Mouse (Mus musculus) hindbrain, embryonic 15.5 days (tissue): Measurements from ENCODE around the gene Ippk. TPM values are rescaled to one million over a fixed set of nuclear protein-coding genes. Genes with fewer than 3 reads are reported as not detected.

Experiments
- ATAC-seq: fragments of 200-750 bp; cut with Nextera tagmentation; 2 replicates; pipeline ENCODE4 v1.8.0; 2017; ENCODE audit warnings: low read depth, moderate number of reproducible peaks, moderate TSS enrichment; ENCODE audit not compliant: low FRiP score
- H3K27ac ChIP-seq: fragments of 300-500 bp; sonication (generic); replicated peaks from 2 replicates; pipeline ENCODE4 v1.5.1; 2015; ENCODE audit warnings: mild to moderate bottlenecking, inconsistent platforms
- H3K27me3 ChIP-seq: fragments of 300-500 bp; sonication (generic); 2 replicates; pipeline ENCODE4 v1.6.1; 2015; ENCODE audit warnings: control low read depth, inconsistent platforms
- H3K36me3 ChIP-seq: fragments of 300-500 bp; sonication (generic); 2 replicates; pipeline ENCODE4 v1.6.1; 2015; ENCODE audit warnings: control low read depth, inconsistent platforms
- H3K4me1 ChIP-seq: fragments of 300-500 bp; sonication (generic); replicated peaks from 2 replicates; pipeline ENCODE4 v1.6.1; 2015; ENCODE audit warnings: control low read depth, inconsistent platforms
- H3K4me2 ChIP-seq: fragments of 300-500 bp; sonication (generic); 2 replicates; pipeline ENCODE4 v1.6.1; 2015; ENCODE audit warnings: moderate library complexity, mild to moderate bottlenecking, inconsistent platforms
- H3K4me3 ChIP-seq: fragments of 300-500 bp; sonication (generic); 2 replicates; pipeline ENCODE4 v1.5.1; 2015; ENCODE audit warnings: mild to moderate bottlenecking, inconsistent platforms
- H3K9ac ChIP-seq: fragments of 300-500 bp; sonication (generic); 2 replicates; pipeline ENCODE4 v1.6.1; 2015; ENCODE audit warnings: inconsistent platforms
- H3K9me3 ChIP-seq: fragments of 300-500 bp; sonication (generic); 2 replicates; pipeline ENCODE4 v1.6.1; 2016; ENCODE audit warnings: control low read depth, inconsistent platforms
- WGBS: fragments of 180-500 bp; shearing (Covaris S2); methylation state at CpG from one replicate; pipeline ENCODE4 v1.1.7; 2015; 5-methylcytosine and 5-hydroxymethylcytosine counted together
- polyA plus RNA-seq: library from polyadenylated mRNA; unstranded; fragments of >200 nt; fragmentation: Nextera tagmentation; extraction: Ambion mirVana; gene quantifications from 2 replicates; pipeline ENCODE4 v1.2.1, GENCODE M21; 2015

Ippk gene
- polyA plus RNA-seq, 1 experiment from 2014 or later, result 13.2 TPM

DNA sequence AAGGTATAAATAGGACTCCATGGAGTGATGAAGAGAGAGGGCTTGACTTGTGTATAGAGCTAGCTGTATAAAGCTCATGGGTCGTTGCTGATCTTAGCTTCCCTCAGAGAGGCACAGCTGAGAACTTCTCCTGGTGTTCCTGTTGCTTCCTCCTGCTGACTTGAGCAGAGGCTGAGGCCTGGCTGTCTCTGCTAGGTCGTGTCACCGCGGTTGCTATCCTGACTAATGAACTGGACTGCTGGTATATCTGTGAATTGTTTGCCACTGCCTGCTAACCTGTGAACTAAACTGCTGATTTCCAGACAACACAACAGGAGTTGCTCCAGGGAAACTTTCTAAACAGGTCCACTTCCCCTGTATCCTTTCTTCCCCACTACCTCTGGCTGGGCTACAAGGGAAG lies 49.3 kb downstream of the Ippk start:
- WGBS, result 93% methylated on average over 4 of the region's 4 CpGs
- no peak overlapping the region for H3K9ac ChIP-seq
- ATAC-seq, result no peak
- no peaks in the 10 kb centered on the region for H3K27me3 ChIP-seq
- H3K9me3 ChIP-seq, result no peaks in the 10 kb centered on the region
- H3K4me3 ChIP-seq, result no peak overlapping the region
- H3K27ac ChIP-seq, result no peak overlapping the region
- peaks cover 5% of the 10 kb centered on the region; the same call in 1 of the 2 replicates for H3K36me3 ChIP-seq
- no peaks in the 10 kb centered on the region for H3K4me1 ChIP-seq
- no peak overlapping the region for H3K4me2 ChIP-seq

DNA sequence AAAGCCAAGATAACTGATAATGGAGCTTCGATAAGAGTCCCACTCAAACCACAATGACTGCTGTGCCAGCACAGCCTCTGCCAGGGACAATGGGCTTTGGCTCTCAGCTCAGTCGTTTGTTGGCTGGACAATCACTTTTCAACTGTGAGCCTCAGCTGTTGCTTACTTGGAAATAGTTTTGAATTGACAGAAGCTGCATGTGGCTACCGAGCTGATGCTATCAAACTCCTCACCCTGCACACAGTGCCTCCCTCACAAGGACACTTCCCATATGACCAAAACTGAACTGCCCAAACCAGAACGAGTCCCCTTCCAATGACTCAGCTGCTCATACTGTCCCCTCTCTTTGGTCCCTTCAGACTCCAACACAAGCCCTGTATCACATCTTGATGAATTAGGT lies 49.8 kb downstream of the Ippk start:
- H3K4me1 ChIP-seq, result no peaks in the 10 kb centered on the region
- H3K27me3 ChIP-seq, result no peaks in the 10 kb centered on the region
- no peak overlapping the region for H3K4me2 ChIP-seq
- no peak overlapping the region for H3K27ac ChIP-seq
- 58% methylated on average over 4 of the region's 4 CpGs for WGBS
- H3K9me3 ChIP-seq, result no peaks in the 10 kb centered on the region
- no peak overlapping the region for H3K9ac ChIP-seq
- peaks cover 2% of the 10 kb centered on the region; the same call in 1 of the 2 replicates for H3K36me3 ChIP-seq
- no peak overlapping the region for H3K4me3 ChIP-seq
- ATAC-seq, result no peak

- Histone ChIP-seq H3K9ac (no peak overlapping the region), H3K36me3 (no peaks in the 10 kb centered on the region), H3K9me3 (no peaks in the 10 kb centered on the region), H3K27ac (no peak overlapping the region), H3K27me3 (no peaks in the 10 kb centered on the region), H3K4me3 (no peak overlapping the region), H3K4me1 (no peaks in the 10 kb centered on the region), H3K4me2 (no peak overlapping the region)
- ATAC-seq, result no peak
- 60% methylated on average over 4 of the region's 4 CpGs for WGBS
Measured at GRCm38 (mm10) chr13:49471981-49472675, 51.1 kb downstream of the Ippk start.

DNA sequence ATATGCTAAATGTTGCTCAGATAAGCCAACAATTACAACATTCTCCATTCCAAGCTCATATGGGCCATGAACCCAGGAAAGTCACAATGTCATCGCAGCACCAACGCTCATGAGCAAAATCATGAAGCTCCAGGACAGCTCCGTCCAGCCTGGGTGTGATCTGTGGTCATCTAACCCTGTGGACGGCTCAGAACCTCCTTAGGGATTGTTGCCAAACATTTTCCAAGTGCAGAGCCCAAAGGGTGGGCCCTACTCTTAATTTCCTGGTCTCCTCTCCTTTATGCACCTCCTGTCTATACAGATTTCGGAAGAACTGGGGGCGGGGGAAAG lies 51.6 kb downstream of the Ippk start:
- Histone ChIP-seq H3K9me3 (no peaks in the 10 kb centered on the region), H3K27ac (no peak overlapping the region), H3K4me1 (no peaks in the 10 kb centered on the region), H3K36me3 (no peaks in the 10 kb centered on the region), H3K4me2 (no peak overlapping the region), H3K9ac (no peak overlapping the region), H3K27me3 (no peaks in the 10 kb centered on the region), H3K4me3 (no peak overlapping the region)
- ATAC-seq, result no peak
- WGBS, result 92% methylated on average over 6 of the region's 6 CpGs

DNA sequence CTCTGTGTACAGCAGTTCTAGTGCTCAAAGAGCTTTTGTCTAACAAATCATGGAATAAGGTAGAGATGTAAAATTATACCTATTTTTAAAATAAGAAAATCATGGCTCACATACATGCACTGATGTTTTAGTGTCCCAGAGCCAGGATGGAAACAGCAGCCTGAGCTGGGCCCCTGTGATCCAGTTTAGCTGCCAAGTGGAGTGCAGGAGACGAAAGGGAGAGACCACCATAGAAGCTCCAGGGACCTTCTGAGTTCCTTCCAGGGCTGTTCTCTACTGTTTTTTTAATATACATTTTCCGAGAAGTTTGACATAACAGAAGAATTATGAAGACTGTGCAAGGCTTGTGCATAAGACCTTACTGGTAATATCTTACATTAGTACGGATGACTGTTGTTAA lies 56.8 kb downstream of the Ippk start:
- no peak overlapping the region for H3K9ac ChIP-seq
- WGBS, result 83% methylated on average over 3 of the region's 3 CpGs
- ATAC-seq, result no peak

DNA sequence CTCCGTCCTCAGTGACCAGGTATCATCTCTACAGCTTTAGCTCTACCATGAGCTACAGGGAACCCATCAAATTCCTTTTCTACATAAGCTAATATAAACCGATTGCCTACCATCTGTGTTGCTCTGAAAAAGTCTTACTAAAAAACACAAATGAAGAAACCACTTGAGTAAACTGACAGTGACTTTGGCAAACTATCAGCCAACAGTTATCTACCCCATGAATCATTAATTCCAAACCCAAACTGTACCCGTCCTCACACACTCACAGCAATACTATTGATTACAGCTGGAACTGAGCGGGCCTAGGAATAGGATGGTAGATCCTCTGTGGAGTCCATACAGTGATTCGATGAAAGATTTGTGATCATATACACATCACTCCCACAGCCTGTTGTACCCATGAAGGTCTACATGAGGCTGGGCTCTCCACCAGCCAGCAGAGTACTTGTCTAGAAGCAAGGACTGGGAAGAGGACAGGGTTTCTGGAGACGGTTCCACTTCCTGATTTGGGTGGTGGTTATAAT lies 57.9 kb downstream of the Ippk start:
- ATAC-seq, result no peak
- Histone ChIP-seq H3K4me1 (peaks cover 7% of the 10 kb centered on the region; the same call in 1 of the 2 replicates), H3K9ac (no peak overlapping the region), H3K27ac (no peak overlapping the region), H3K27me3 (no peaks in the 10 kb centered on the region), H3K36me3 (no peaks in the 10 kb centered on the region), H3K4me2 (no peak overlapping the region), H3K4me3 (no peak overlapping the region), H3K9me3 (no peaks in the 10 kb centered on the region)
- WGBS, result 93% methylated on average over 6 of the region's 6 CpGs

More for the DNA sequence above, 56.8 kb downstream of the Ippk start:
- Histone ChIP-seq H3K36me3 (no peaks in the 10 kb centered on the region), H3K4me3 (no peak overlapping the region), H3K27ac (no peak overlapping the region), H3K4me2 (no peak overlapping the region), H3K4me1 (peaks cover 7% of the 10 kb centered on the region; the same call in 1 of the 2 replicates), H3K9me3 (no peaks in the 10 kb centered on the region), H3K27me3 (no peaks in the 10 kb centered on the region)

DNA sequence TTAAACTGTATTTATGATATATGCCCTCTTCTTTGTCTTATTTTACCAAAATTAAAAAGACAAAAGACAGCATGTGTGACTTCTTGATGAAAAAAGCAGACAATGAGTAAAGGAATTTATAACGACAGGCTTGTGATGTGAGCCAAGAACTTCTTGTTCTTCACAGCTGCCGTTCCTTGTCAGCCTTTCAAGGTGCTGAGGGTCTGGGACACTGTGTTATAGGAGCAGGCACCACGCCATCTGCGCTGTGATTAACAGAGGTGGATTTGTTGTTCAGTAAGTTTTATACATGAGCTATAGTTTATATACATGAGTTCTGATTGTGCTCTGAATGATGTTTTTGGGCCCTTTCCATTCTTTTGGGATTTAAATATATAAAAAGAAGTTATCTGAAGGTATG lies 58.4 kb downstream of the Ippk start:
- Histone ChIP-seq H3K27me3 (no peaks in the 10 kb centered on the region), H3K9me3 (no peaks in the 10 kb centered on the region), H3K4me3 (no peak overlapping the region), H3K4me2 (no peak overlapping the region), H3K27ac (no peak overlapping the region), H3K9ac (no peak overlapping the region), H3K36me3 (no peaks in the 10 kb centered on the region), H3K4me1 (peaks cover 7% of the 10 kb centered on the region; the same call in 1 of the 2 replicates)
- no peak for ATAC-seq
- 82% methylated on average over 4 of the region's 4 CpGs for WGBS

DNA sequence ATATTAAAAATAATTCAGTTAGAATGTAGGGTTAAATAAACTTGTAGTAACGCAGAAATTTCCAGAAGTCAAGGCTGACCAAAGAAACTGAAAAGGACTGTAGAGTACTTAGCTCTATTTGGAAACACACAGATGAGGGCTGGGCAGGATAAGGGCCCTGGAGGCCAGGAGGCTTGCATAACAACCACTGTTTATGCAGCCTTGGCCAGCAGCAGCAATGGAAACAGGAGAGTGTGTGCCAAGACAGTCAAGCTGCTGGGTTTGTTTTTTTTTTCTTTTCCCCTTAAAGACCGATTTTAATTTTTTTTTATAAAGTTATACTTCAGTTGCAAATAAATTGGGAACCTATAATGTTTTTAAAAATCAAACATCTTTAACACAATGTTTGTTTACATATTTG lies 59.0 kb downstream of the Ippk start:
- Histone ChIP-seq H3K4me2 (no peak overlapping the region), H3K27ac (no peak overlapping the region), H3K36me3 (no peaks in the 10 kb centered on the region), H3K4me1 (peaks cover 7% of the 10 kb centered on the region; the same call in 1 of the 2 replicates), H3K4me3 (no peak overlapping the region), H3K27me3 (no peaks in the 10 kb centered on the region), H3K9me3 (no peaks in the 10 kb centered on the region), H3K9ac (no peak overlapping the region)
- ATAC-seq, result no peak
- WGBS, result 76% methylated on average over 2 of the region's 2 CpGs

DNA sequence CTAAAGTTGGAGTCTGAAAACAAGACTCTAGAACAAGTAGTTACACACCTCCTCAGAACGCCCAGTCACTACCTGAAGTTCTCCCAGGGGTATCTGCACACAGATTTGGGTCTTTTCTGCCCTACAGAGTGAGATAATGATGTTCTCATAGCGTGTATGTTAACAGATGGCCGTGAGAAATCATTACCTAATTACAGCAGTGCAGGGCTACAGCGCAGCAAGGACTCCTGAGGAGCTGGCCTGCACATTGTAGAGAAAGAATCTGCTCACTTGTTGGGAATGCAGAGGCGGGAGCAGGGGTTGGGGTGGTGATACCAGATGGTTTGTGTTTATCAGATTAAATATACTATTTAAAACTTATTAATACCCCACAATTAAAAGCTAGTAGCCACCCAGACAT lies 59.5 kb downstream of the Ippk start:
- Histone ChIP-seq H3K27ac (no peak overlapping the region), H3K27me3 (no peaks in the 10 kb centered on the region), H3K36me3 (no peaks in the 10 kb centered on the region), H3K4me3 (no peak overlapping the region), H3K9me3 (no peaks in the 10 kb centered on the region), H3K9ac (no peak overlapping the region), H3K4me1 (peaks cover 7% of the 10 kb centered on the region; the same call in 1 of the 2 replicates), H3K4me2 (no peak overlapping the region)
- ATAC-seq, result no peak
- 52% methylated on average over 5 of the region's 5 CpGs for WGBS

- ATAC-seq, result no peak
- Histone ChIP-seq H3K9me3 (no peaks in the 10 kb centered on the region), H3K9ac (no peak overlapping the region), H3K4me3 (no peak overlapping the region), H3K4me1 (peaks cover 7% of the 10 kb centered on the region; the same call in 1 of the 2 replicates), H3K36me3 (no peaks in the 10 kb centered on the region), H3K27ac (no peak overlapping the region), H3K4me2 (no peak overlapping the region), H3K27me3 (no peaks in the 10 kb centered on the region)
- WGBS, result 85% methylated on average over 5 of the region's 5 CpGs
Measured at GRCm38 (mm10) chr13:49485388-49485787, 64.3 kb downstream of the Ippk start.

DNA sequence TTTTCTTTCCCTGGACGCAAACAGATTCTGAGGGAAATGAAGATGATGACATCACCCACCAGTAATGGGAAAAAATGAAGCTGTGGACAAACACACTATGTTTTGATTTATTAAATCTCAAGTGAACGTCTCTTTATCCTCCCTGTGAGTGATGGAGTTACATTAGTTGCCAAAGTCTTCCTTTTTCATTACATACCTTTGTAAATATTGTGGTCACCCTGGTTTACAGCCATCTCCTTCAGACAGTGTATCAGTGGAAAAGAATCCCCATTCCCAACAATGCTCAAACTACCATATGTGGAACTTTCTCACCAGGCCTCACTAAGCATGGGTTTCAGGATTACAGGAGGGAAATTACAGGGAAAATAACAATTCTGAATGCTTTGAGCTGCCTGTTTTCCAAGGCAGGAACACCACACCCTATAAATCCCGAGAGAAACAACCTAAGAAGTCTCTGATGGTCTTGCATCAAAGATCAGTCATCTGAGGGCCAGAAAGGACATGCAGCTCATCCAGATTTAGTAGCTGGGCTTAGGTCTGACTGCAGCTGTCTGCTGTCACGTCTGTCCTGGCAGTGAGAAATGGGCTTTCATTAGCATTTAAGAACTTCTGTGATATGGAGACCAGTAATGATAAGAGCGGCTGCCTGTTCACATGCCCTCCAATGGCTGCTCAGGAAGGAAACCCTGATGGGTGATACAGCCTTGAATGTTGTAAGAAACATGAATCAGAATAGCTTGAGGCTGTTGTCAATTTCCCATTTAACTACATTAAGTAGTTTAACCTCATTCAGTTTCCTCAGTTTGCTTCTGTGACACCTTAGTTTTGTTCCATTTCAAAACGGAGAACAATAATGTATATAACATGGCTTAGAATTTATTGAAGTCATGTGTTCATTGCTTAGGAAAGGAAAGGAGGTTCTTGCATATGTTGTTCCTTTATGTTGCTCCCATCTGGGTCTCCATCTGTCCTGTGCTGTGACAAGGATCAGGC lies 71.6 kb downstream of the Ippk start, which contains the start of gene Tes3-ps:
TSS of gene Tes3-ps (plus strand) at position 943 of the 993 bp plus-strand sequence.
- Histone ChIP-seq H3K4me3 (no peak within 1 kb of the TSS), H3K9me3 (no peaks in the 10 kb centered on the region), H3K4me2 (no peak within 1 kb of the TSS), H3K36me3 (no peaks in the 10 kb centered on the region), H3K9ac (no peak within 1 kb of the TSS), H3K27me3 (no peaks in the 10 kb centered on the region), H3K27ac (no peak within 1 kb of the TSS), H3K4me1 (no peaks in the 10 kb centered on the region)
- WGBS, result 80% methylated on average over 6 of the region's 6 CpGs
- ATAC-seq, result no peak

DNA sequence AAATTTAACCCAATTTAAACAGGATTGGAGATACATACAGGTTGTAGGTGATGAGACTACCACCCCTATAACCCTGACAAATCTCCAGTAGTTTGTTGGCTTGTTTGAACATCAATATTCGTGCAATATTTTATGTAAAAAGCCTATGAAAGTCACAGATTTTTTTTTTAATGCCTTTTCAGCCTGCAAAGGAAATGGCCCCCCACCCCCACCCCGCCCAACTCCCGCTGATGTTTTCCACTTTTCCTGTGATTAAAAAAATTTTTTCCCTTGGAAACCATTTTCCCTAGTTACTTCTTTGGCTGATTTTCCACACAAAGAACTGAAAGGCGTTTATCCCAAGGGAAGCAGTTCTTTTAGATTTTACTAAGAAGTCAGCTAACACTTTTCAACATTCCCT lies 83.5 kb downstream of the Ippk start, which contains the start of gene Ecm2:
TSS of gene Ecm2 (plus strand) at position 301 of the 400 bp plus-strand sequence.
- H3K9ac ChIP-seq, result no peak within 1 kb of the TSS
- no peak within 1 kb of the TSS for H3K4me3 ChIP-seq
- H3K4me1 ChIP-seq, result no peaks in the 10 kb centered on the region
- H3K36me3 ChIP-seq, result no peaks in the 10 kb centered on the region
- H3K27ac ChIP-seq, result no peak within 1 kb of the TSS
- 42% methylated on average over 4 of the region's 4 CpGs for WGBS
- H3K4me2 ChIP-seq, result no peak within 1 kb of the TSS
- ATAC-seq, result no peak
- H3K27me3 ChIP-seq, result no peaks in the 10 kb centered on the region
- H3K9me3 ChIP-seq, result no peaks in the 10 kb centered on the region
